Mouse (Mus musculus) forebrain, embryonic 15.5 days (tissue): ENCODE measurements around the gene Eml5. TPM values are rescaled to one million over a fixed set of nuclear protein-coding genes. Genes with fewer than 3 reads are reported as not detected.

Source experiments
- ATAC-seq: fragments of 200-750 bp; cut with Nextera tagmentation; replicated peaks from 2 replicates; pipeline ENCODE4 v1.8.0; 2017; ENCODE audit warnings: mild to moderate bottlenecking, moderate TSS enrichment, moderate library complexity
- H3K27ac ChIP-seq: fragments of 300-500 bp; sonication (generic); replicated peaks from 2 replicates; pipeline ENCODE4 v1.5.1; 2015; ENCODE audit warnings: mild to moderate bottlenecking, inconsistent platforms
- H3K27me3 ChIP-seq: fragments of 300-500 bp; sonication (generic); 2 replicates; pipeline ENCODE4 v1.6.1; 2015; ENCODE audit warnings: inconsistent platforms
- H3K36me3 ChIP-seq: fragments of 300-500 bp; sonication (generic); 2 replicates; pipeline ENCODE4 v1.6.1; 2015; ENCODE audit warnings: mild to moderate bottlenecking, inconsistent platforms
- H3K4me1 ChIP-seq: fragments of 300-500 bp; sonication (generic); 2 replicates; pipeline ENCODE4 v1.6.1; 2015; ENCODE audit warnings: inconsistent platforms
- H3K4me2 ChIP-seq: fragments of 300-500 bp; sonication (generic); replicated peaks from 2 replicates; pipeline ENCODE4 v1.6.1; 2015; ENCODE audit warnings: mild to moderate bottlenecking, inconsistent platforms
- H3K4me3 ChIP-seq: fragments of 300-500 bp; sonication (generic); 2 replicates; pipeline ENCODE4 v1.5.1; 2015; ENCODE audit warnings: mild to moderate bottlenecking, inconsistent platforms
- H3K9ac ChIP-seq: fragments of 300-500 bp; sonication (generic); replicated peaks from 2 replicates; pipeline ENCODE4 v1.6.1; 2015; ENCODE audit warnings: mild to moderate bottlenecking, inconsistent platforms
- H3K9me3 ChIP-seq: fragments of 300-500 bp; sonication (generic); 2 replicates; pipeline ENCODE4 v1.6.1; 2016; ENCODE audit warnings: inconsistent platforms
- WGBS: fragments of 180-500 bp; shearing (Covaris S2); methylation state at CpG from one replicate; pipeline ENCODE4 v1.1.7; 2015; ENCODE audit warnings: mixed read lengths; 5-methylcytosine and 5-hydroxymethylcytosine counted together
- polyA plus RNA-seq: library from polyadenylated mRNA; unstranded; fragments of >200 nt; fragmentation: Nextera tagmentation; extraction: Ambion mirVana; gene quantifications from 2 replicates; pipeline ENCODE4 v1.2.1, GENCODE M21; 2015

Eml5 gene
- polyA plus RNA-seq, 1 experiment from 2014 or later = 19.2 TPM

DNA sequence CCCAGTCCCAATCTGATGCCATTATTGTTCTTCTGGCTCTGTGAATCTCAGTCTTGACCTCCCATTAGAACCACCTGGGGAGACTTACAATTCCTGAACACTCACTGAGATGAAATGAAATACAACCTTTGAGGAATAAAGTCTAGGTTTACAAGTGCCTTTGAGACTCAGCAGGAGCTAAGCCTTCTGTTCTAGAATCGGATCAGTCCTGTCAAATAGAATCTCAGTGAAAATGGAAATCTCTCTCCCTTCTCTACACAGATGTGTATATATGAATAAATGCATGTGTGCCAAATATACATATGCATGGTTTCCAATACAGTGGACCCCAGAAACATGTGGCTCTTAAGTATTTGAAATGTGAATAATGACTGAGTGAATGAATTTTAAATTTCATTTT is 22.6 kb downstream of the Eml5 start:
- no peaks in the 10 kb centered on the region for H3K9me3 ChIP-seq
- H3K4me2 ChIP-seq = no peak overlapping the region
- H3K4me3 ChIP-seq = no peak overlapping the region
- H3K27me3 ChIP-seq = no peaks in the 10 kb centered on the region
- 29% methylated on average over 1 of the region's 1 CpGs for WGBS
- H3K36me3 ChIP-seq = no peaks in the 10 kb centered on the region
- no peak overlapping the region for H3K9ac ChIP-seq
- peaks cover 2% of the 10 kb centered on the region; the same call in 1 of the 2 replicates for H3K4me1 ChIP-seq
- no peak for ATAC-seq
- no peak overlapping the region for H3K27ac ChIP-seq

DNA sequence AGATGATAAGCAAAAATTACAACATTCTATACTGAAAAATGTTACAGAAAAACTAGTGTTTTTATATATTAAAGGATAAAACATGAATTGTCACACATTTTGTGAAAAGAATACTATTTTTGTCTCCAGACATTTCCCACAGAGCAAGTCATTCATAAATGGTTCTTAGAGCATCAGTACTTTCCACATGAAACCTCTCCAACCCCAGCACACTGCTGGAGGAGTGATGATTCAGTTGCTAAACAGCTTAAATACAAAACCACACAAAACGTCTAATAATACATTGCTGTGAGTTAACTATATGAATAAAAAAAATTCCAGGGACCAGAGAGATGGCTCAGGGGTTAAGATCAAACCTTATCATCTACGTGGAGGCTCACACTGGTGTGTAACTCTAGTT is 26.1 kb downstream of the Eml5 start:
- WGBS = 66% methylated on average over 2 of the region's 2 CpGs

DNA sequence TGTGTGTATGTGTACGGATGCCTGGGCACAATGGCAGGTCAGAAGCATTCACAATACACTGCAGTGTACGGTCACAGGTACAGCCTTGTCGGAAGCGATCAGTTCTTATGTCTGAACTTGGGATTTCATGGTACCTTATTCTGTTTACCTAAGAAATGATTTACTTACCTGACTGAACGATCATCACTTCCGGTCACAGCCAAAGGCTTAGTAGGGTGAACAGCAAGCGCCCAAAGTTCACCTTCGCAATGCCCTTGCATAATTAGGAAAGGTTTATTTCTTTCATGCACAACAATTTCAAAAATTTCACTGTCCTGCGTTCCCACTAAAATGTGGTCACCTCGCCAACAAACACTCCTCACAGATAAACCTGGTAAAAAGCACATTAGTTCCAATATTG is 28.4 kb downstream of the Eml5 start:
- Histone ChIP-seq H3K36me3 (no peaks in the 10 kb centered on the region), H3K4me2 (no peak overlapping the region), H3K27ac (no peak overlapping the region), H3K9ac (no peak overlapping the region), H3K4me1 (no peaks in the 10 kb centered on the region), H3K4me3 (no peak overlapping the region), H3K9me3 (no peaks in the 10 kb centered on the region), H3K27me3 (no peaks in the 10 kb centered on the region)
- 96% methylated on average over 10 of the region's 10 CpGs for WGBS
- ATAC-seq = no peak

More for the DNA sequence above, 26.1 kb downstream of the Eml5 start:
- no peak overlapping the region for H3K4me2 ChIP-seq
- H3K27me3 ChIP-seq = no peaks in the 10 kb centered on the region
- no peak for ATAC-seq
- H3K9me3 ChIP-seq = no peaks in the 10 kb centered on the region
- no peaks in the 10 kb centered on the region for H3K36me3 ChIP-seq
- no peak overlapping the region for H3K27ac ChIP-seq
- no peak overlapping the region for H3K9ac ChIP-seq
- no peak overlapping the region for H3K4me3 ChIP-seq
- H3K4me1 ChIP-seq = no peaks in the 10 kb centered on the region

DNA sequence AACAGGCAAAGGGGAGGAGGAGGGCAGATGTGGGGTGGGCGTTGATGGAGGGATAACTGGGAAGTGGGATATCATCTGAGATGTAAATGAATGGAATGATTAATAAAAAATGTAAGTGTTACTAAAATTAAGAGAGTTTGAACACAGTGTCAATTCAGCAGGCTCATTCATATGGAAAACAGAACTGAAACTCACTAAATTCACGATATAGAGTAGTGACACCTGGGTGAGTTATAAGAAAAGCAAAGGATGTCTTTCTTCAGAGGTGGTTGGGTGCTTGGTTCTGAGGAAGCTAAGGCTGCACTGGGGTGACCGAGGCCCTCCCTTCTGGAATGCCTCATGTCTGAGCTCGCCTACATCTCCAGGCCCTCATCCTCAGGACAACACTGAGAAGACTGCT is 37.8 kb downstream of the Eml5 start:
- H3K27ac ChIP-seq = no peak overlapping the region
- H3K9me3 ChIP-seq = no peaks in the 10 kb centered on the region
- no peaks in the 10 kb centered on the region for H3K27me3 ChIP-seq
- no peak for ATAC-seq
- H3K4me1 ChIP-seq = no peaks in the 10 kb centered on the region
- no peak overlapping the region for H3K9ac ChIP-seq
- WGBS = 82% methylated on average over 4 of the region's 4 CpGs
- no peak overlapping the region for H3K4me3 ChIP-seq
- peaks cover 34% of the 10 kb centered on the region for H3K36me3 ChIP-seq
- H3K4me2 ChIP-seq = no peak overlapping the region

DNA sequence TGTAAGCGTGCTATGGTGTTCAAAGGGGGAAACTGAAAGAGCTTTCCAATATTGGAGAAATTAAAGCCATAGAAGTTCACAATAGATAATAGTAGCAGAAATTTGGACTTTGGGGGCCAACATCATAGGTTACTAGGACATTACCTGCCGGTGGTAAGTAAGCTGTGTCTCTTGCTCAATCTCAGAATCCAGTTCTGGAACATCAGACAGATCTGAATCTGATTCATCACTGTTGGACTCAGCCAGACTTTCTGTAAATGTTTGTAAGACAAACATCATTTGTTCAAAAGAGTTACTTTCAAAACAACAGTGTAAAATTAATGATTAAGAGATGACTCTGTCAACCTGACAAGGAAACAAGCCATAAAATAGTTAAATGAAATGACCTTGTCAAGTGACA is 41.0 kb downstream of the Eml5 start:
- Histone ChIP-seq H3K27ac (no peak overlapping the region), H3K4me2 (no peak overlapping the region), H3K36me3 (peaks cover 34% of the 10 kb centered on the region), H3K9me3 (no peaks in the 10 kb centered on the region), H3K4me1 (no peaks in the 10 kb centered on the region), H3K27me3 (no peaks in the 10 kb centered on the region), H3K4me3 (no peak overlapping the region), H3K9ac (no peak overlapping the region)
- no peak for ATAC-seq
- WGBS = 89% methylated on average over 2 of the region's 2 CpGs

DNA sequence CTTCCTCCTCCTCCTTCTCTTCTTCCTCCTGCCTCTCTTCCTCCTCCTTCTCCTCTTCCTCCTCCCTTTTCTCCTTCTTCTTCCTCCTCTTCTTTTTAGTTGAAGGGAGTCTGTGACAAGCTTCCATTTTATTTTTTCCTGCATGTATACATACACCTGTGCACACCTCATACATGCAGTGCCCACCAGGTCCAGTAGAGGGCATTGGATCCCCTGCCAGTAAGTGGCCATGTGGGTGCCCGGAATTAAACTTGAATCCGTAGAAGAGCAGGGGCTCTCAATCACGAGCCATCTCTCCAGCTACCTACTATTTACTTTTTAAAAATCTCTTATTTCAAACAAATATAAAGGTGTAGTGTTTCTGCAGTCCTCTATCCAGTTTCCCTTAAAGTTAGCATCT is 50.5 kb downstream of the Eml5 start:
- 0 out of 2 replicates have a peak, but pooled peaks cover 3% of the 10 kb centered on the region for H3K36me3 ChIP-seq
- WGBS = 28% methylated on average over 3 of the region's 3 CpGs
- no peak overlapping the region for H3K27ac ChIP-seq
- ATAC-seq = no peak
- no peaks in the 10 kb centered on the region for H3K4me1 ChIP-seq
- H3K9me3 ChIP-seq = no peaks in the 10 kb centered on the region
- no peaks in the 10 kb centered on the region for H3K27me3 ChIP-seq
- no peak overlapping the region for H3K4me2 ChIP-seq
- no peak overlapping the region for H3K4me3 ChIP-seq
- no peak overlapping the region for H3K9ac ChIP-seq

DNA sequence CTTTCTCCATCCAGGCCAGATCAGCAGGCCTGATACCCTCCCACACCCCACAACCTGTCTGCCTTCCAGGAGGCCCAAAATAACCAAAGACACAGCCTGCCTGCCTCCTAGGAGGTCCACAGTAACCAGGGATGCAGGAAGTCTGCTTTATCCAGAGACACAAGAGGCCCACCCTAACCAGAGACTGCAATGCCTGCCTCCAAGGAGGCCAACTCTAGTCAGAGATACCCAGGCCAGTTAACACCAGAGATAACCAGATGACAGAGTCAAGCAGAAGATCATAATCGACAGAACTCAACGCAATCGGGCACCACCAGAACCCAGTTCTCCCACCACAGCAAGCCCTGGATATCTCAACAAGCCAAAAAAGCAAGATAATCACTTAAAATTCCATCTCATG is 56.5 kb downstream of the Eml5 start:
- 100% methylated on average over 3 of the region's 3 CpGs for WGBS
- Histone ChIP-seq H3K27me3 (no peaks in the 10 kb centered on the region), H3K4me1 (no peaks in the 10 kb centered on the region), H3K4me2 (no peak overlapping the region), H3K9me3 (no peaks in the 10 kb centered on the region), H3K9ac (no peak overlapping the region), H3K36me3 (peaks cover 12% of the 10 kb centered on the region; the same call in 1 of the 2 replicates), H3K27ac (no peak overlapping the region), H3K4me3 (no peak overlapping the region)
- ATAC-seq = no peak

DNA sequence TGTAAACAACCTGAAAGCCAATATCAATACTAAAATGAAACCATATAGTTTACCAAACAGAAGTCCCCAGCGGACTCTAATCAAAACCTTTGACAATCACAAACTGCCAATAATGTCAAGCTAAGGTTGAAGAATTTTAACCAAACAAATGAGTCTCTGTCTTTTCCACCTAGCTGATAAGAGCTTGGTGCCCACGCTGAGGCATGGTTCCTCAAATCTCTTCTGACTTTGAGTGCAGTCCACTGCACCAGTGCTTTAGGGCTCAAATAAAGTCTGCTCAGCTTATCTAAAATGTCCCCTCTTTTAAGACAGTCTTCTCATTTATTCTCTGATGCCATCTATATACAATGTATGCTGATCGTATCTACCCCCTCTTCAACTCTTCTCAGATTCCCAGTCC is 61.1 kb downstream of the Eml5 start:
- peaks cover 12% of the 10 kb centered on the region; the same call in 1 of the 2 replicates for H3K36me3 ChIP-seq
- WGBS = 95% methylated on average over 3 of the region's 3 CpGs
- ATAC-seq = no peak

DNA sequence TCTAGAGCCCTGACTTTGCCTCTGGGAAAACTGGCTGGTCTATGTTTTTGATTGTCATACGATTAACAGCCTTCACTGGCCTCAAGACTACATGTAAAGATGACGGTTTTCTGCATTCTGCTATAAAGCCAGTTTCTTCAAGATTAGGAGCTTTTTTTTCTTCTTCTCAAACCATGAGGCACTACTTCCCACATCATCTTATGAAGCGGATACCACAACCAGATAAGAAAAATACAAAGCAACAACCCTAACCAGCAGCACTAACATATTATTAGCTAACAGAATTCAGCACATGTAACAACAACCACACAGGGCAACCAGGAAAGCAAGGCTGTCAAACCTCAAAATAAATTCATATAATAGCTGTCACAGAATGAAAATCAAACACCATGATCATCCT is 63.3 kb downstream of the Eml5 start:
- no peaks in the 10 kb centered on the region for H3K4me1 ChIP-seq
- H3K4me3 ChIP-seq = no peak overlapping the region
- no peak for ATAC-seq
- no peaks in the 10 kb centered on the region for H3K27me3 ChIP-seq
- H3K36me3 ChIP-seq = peaks cover 15% of the 10 kb centered on the region; the same call in 1 of the 2 replicates
- no peak overlapping the region for H3K27ac ChIP-seq
- no peaks in the 10 kb centered on the region for H3K9me3 ChIP-seq
- 95% methylated on average over 3 of the region's 3 CpGs for WGBS
- no peak overlapping the region for H3K4me2 ChIP-seq
- H3K9ac ChIP-seq = no peak overlapping the region

More for the DNA sequence above, 61.1 kb downstream of the Eml5 start:
- no peak overlapping the region for H3K27ac ChIP-seq
- no peak overlapping the region for H3K4me2 ChIP-seq
- no peak overlapping the region for H3K4me3 ChIP-seq
- no peaks in the 10 kb centered on the region for H3K9me3 ChIP-seq
- no peak overlapping the region for H3K9ac ChIP-seq
- H3K27me3 ChIP-seq = no peaks in the 10 kb centered on the region
- H3K4me1 ChIP-seq = no peaks in the 10 kb centered on the region

DNA sequence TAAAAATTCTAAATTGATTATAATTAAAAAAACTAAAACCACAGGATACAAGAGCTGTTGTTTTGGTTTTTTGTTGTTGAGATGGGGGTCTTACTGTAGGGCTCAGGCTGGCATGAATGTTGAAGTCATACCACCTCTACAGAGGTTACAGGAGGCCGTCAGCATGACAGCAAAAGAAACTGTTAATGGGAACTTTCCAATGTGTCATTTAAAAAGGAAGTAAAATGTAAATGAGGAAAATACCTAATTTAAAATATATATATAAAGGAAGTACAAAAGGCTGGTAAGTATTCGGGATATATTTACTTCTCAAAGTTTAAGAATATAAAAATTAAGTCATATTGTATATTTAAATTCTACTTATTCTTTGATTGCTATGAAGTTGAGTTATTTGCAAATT is 65.8 kb downstream of the Eml5 start:
- Histone ChIP-seq H3K27ac (no peak overlapping the region), H3K4me1 (no peaks in the 10 kb centered on the region), H3K4me2 (no peak overlapping the region), H3K9ac (no peak overlapping the region), H3K4me3 (no peak overlapping the region), H3K36me3 (peaks cover 6% of the 10 kb centered on the region; the same call in 1 of the 2 replicates), H3K9me3 (no peaks in the 10 kb centered on the region), H3K27me3 (no peaks in the 10 kb centered on the region)
- 93% methylated on average over 2 of the region's 2 CpGs for WGBS
- ATAC-seq = no peak

DNA sequence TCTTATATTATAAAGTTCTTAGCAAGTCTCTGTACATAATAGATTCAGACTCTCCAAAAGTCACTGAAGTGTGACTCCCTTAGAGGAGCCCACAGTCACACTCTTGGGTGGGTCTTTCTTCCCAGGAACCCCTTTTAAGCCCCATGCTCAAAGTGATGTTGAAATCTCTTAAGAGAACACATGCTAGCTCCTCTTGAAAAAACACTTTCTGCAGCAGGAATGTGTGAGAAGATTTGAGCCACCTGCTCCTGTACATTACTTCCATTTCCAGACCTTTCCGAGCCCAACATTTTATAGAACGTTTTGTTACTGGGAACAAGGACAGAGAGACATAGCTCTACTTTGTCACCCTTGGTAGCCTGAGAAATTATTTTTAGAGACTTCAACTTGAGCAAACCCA is 66.4 kb downstream of the Eml5 start:
- WGBS = 95% methylated on average over 2 of the region's 2 CpGs
- no peak overlapping the region for H3K4me3 ChIP-seq

DNA sequence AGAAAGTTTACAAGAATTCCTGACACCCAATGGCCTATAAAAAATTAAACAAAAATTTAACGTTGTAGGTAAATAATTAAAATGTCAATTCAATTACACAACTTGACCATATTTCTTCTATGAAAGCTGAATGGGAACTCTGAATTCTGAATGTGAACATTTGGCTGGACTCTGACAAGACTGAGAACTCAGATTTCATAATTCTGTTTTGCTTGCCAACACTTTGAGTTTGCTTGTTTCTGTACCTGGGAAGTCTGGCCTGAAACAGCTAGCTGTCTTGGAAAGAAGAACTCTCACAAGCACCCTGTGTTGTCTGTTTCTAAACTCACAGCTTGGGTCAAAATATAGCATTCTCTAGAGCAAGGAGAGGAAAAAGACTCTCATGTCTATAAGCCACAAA is 67.4 kb downstream of the Eml5 start:
- Histone ChIP-seq H3K4me1 (no peaks in the 10 kb centered on the region), H3K9ac (no peak overlapping the region), H3K27me3 (no peaks in the 10 kb centered on the region), H3K4me2 (no peak overlapping the region), H3K27ac (no peak overlapping the region), H3K36me3 (peaks cover 6% of the 10 kb centered on the region; the same call in 1 of the 2 replicates), H3K4me3 (no peak overlapping the region), H3K9me3 (no peaks in the 10 kb centered on the region)
- ATAC-seq = no peak
- WGBS = 83% methylated on average over 1 of the region's 1 CpGs

More for the DNA sequence above, 66.4 kb downstream of the Eml5 start:
- Histone ChIP-seq H3K4me1 (no peaks in the 10 kb centered on the region), H3K27me3 (no peaks in the 10 kb centered on the region), H3K9me3 (no peaks in the 10 kb centered on the region), H3K27ac (no peak overlapping the region), H3K9ac (no peak overlapping the region), H3K36me3 (peaks cover 6% of the 10 kb centered on the region; the same call in 1 of the 2 replicates), H3K4me2 (no peak overlapping the region)
- no peak for ATAC-seq

DNA sequence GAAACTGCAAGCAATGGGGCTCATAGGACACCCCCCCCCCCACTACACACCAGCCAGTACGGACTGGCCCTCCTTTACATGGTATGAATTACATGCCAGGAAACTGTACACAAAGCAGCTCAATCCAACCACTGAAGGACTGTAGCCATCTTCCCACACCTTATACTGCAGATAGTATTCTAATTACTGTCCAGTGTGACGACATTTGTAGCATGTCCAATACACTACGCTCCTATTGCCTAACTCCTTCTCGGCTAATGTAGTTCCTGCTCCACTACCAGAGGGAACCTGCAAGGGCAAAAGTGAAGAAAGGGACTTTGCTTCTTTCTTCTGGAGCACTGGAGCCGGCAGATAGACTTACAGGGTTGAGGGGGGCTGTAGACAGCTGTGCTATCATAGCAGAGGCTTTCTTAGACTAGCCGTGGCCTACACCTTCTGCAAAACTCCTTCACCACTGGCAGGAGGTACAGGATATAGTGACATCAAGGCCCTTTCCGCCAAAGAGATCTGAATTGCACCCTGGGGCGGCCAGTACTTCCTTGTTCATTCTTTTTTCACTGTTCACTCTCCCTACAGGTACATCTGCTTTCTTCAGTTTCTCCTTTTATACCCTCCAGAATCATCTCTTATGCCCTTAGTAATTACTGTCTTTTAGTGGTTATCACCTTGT is 68.2 kb downstream of the Eml5 start:
- H3K9me3 ChIP-seq = no peaks in the 10 kb centered on the region
- WGBS = 94% methylated on average over 8 of the region's 8 CpGs
- H3K27me3 ChIP-seq = no peaks in the 10 kb centered on the region

More for the DNA sequence above, 68.2 kb downstream of the Eml5 start:
- no peak for ATAC-seq
- Histone ChIP-seq H3K36me3 (peaks cover 11% of the 10 kb centered on the region; the same call in 1 of the 2 replicates), H3K4me2 (no peak overlapping the region), H3K4me1 (no peaks in the 10 kb centered on the region), H3K9ac (no peak overlapping the region), H3K27ac (no peak overlapping the region), H3K4me3 (no peak overlapping the region)
